In the genomic region with DNA sequence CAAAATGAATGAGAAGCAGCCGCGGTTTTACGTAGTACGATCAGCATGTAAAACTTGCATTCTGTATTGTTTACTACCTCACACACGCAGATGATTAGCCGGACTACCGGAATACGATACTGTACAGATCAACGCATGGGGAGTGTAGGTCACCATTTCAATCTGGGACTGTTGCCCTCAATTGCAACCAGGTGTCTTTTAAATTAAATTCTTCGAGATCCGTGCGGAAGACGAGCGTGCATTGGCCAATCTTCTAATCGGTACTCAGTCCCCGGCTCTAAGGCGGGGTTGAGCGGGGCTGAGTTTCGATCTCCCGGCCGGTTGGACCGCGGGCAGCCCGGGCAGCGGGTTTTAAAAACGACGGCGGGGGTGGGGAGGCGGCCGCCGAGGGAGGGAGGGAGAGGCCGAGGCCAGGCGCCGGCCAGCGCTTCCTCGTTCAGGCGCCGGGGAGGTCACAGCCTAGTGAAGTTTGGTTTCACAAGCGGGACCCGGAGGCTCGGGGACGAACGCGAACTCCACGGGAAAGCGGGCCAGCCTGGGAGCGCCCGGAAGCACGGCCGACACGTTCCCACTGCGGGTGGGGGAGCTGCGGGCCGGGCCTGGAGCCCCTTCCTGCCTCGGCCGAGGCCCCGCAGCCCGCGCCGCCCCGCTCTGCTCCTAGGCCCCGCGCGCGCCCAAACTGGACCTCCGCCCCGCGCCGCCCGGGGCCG, we compare ENCODE assay signal across 8 mouse cellular contexts. TPM values are rescaled to one million over a fixed set of nuclear protein-coding genes. Genes with fewer than 3 reads are reported as not detected.
A peak's percentile ranks its signal among the peaks of the same experiment; 100 is the strongest.
DNase-seq lines count a peak whose midpoint lies in the region; ATAC-seq and TF ChIP-seq lines count a peak whose summit lies in the region.

No protein-coding gene starts in this region.

- peak overlapping the region; percentile 98 for H3K9ac ChIP-seq in intestine, embryonic 16.5 days (ENCODE audit: low read depth, low read length)
- peak overlapping the region; percentile 99 for H3K9ac ChIP-seq in limb, embryonic 15.5 days
- peak overlapping the region; percentile 80 for H3K9ac ChIP-seq in midbrain, embryonic 15.5 days

- H3K27me3 ChIP-seq in intestine, embryonic 16.5 days (replicated peaks; ENCODE audit: control insufficient read depth, insufficient read depth, low read length), result no peaks in the 10 kb centered on the region
- H3K27me3 ChIP-seq in limb, embryonic 15.5 days, result no peaks in the 10 kb centered on the region
- no peaks in the 10 kb centered on the region for H3K27me3 ChIP-seq in midbrain, embryonic 15.5 days (replicated peaks)
- no peaks in the 10 kb centered on the region for H3K27me3 ChIP-seq in spleen, adult 2 months (ENCODE audit: control insufficient read depth, insufficient read depth, low read length)

- no peaks in the 10 kb centered on the region for H3K9me3 ChIP-seq in intestine, embryonic 16.5 days (ENCODE audit: control insufficient read depth, low read length)
- no peaks in the 10 kb centered on the region for H3K9me3 ChIP-seq in limb, embryonic 15.5 days
- H3K9me3 ChIP-seq in midbrain, embryonic 15.5 days, result no peaks in the 10 kb centered on the region

- H3K4me1 ChIP-seq in intestine, embryonic 16.5 days (ENCODE audit: control insufficient read depth, insufficient read depth, low read length), result peaks cover 27% of the 10 kb centered on the region
- peaks cover 23% of the 10 kb centered on the region for H3K4me1 ChIP-seq in limb, embryonic 15.5 days
- H3K4me1 ChIP-seq in midbrain, embryonic 15.5 days, result peaks cover 23% of the 10 kb centered on the region
- peaks cover 3% of the 10 kb centered on the region for H3K4me1 ChIP-seq in spleen, adult 2 months (ENCODE audit: control insufficient read depth, insufficient read depth, insufficient read length)

- H3K27ac ChIP-seq in intestine, embryonic 16.5 days (ENCODE audit: low read length), result peak overlapping the region; percentile 100
- H3K27ac ChIP-seq in limb, embryonic 15.5 days, result peak overlapping the region; percentile 100
- peak overlapping the region; percentile 97 for H3K27ac ChIP-seq in midbrain, embryonic 15.5 days
- H3K27ac ChIP-seq in spleen, adult 2 months (ENCODE audit: insufficient read depth, low read length), result peak overlapping the region; percentile 99

- WGBS in intestine, embryonic 16.5 days, result under 1% methylated on average over 57 of the region's 71 CpGs
- WGBS in limb, embryonic 15.5 days, result under 1% methylated on average over 54 of the region's 71 CpGs
- under 1% methylated on average over 69 of the region's 71 CpGs for WGBS in midbrain, embryonic 15.5 days
- 1% methylated on average over 66 of the region's 71 CpGs for WGBS in spleen, adult 2 months

- H3K4me3 ChIP-seq in intestine, embryonic 16.5 days (ENCODE audit: low read length), result peak overlapping the region; percentile 88
- H3K4me3 ChIP-seq in limb, embryonic 15.5 days, result peak overlapping the region; percentile 86
- H3K4me3 ChIP-seq in midbrain, embryonic 15.5 days, result peak overlapping the region; percentile 78
- H3K4me3 ChIP-seq in spleen, adult 2 months (ENCODE audit: extremely low read depth, insufficient read depth, insufficient read length), result peak overlapping the region; percentile 98

- H3K4me2 ChIP-seq in intestine, embryonic 16.5 days (ENCODE audit: low read depth, low read length), result peak overlapping the region; percentile 60
- peak overlapping the region; percentile 57 for H3K4me2 ChIP-seq in limb, embryonic 15.5 days
- peak overlapping the region; percentile 57 for H3K4me2 ChIP-seq in midbrain, embryonic 15.5 days

- no peak for TF ChIP-seq CTCF in spleen, adult 2 months (IDR thresholded peaks at IDR 0.05; ENCODE audit: extremely low read depth, insufficient read depth, insufficient read length, insufficient replicate concordance)

- TF ChIP-seq POLR2A in spleen, adult 2 months (IDR thresholded peaks at IDR 0.05; ENCODE audit: low read depth, low read length), result peak; percentile 20

- peak; percentile 54 for ATAC-seq in intestine, embryonic 16.5 days
- ATAC-seq in limb, embryonic 15.5 days (ENCODE audit: insufficient number of reproducible peaks, low FRiP score, low TSS enrichment, low read depth), result peak; percentile 9; the same call in 1 of the 2 replicates
- ATAC-seq in midbrain, embryonic 15.5 days (replicated peaks), result peak; percentile 51

- no peaks in the 10 kb centered on the region for H3K36me3 ChIP-seq in intestine, embryonic 16.5 days (ENCODE audit: control insufficient read depth, insufficient read depth, low read length)
- no peaks in the 10 kb centered on the region for H3K36me3 ChIP-seq in limb, embryonic 15.5 days
- H3K36me3 ChIP-seq in midbrain, embryonic 15.5 days (replicated peaks), result no peaks in the 10 kb centered on the region
- H3K36me3 ChIP-seq in spleen, adult 2 months (ENCODE audit: control insufficient read depth, insufficient read depth, low read length), result no peaks in the 10 kb centered on the region; the same call in 1 of the 2 replicates

- DNase-seq in urinary bladder, adult 18-20 months (ENCODE audit: low spot score in 2 of 2), result peak; percentile 53 to 66
- DNase-seq in urinary bladder, postnatal 10 days (ENCODE audit: low spot score), result no peak
- peak; percentile 70 for DNase-seq in embryo, embryonic 11 days
- DNase-seq in gastrocnemius, postnatal 4 days (ENCODE audit: low spot score in 2 of 2), result peak; percentile 46 to 66
- peak in 1 of 2 experiments; percentile 66 for DNase-seq in spleen, adult 2 months (ENCODE audit: low read depth in 1 of 2, low spot score in 2 of 2)

RNA-seq across cellular contexts. Expression of gene Scaf11, which starts 0.7 kb away (rescaled TPM):
- 10 to 100 TPM; 60.6 to 69.7 TPM for total RNA-seq in gastrocnemius, postnatal 4 days (2021)
- polyA plus RNA-seq in intestine, embryonic 16.5 days (2015; fragmentation: Nextera tagmentation; extraction: Ambion mirVana), result 68.5 and 70.1 TPM in 2 replicates
- polyA plus RNA-seq in limb, embryonic 15.5 days (2015; fragmentation: Nextera tagmentation; extraction: Ambion mirVana), result 85.2 and 87.2 TPM in 2 replicates
- 42.1 and 42.3 TPM in 2 replicates for polyA plus RNA-seq in midbrain, embryonic 15.5 days (2015; fragmentation: Nextera tagmentation; extraction: Ambion mirVana)
- polyA plus RNA-seq in spleen, adult 2 months (2012; rRNA removed), result 16.3 and 20.3 TPM in 2 replicates
